Mouse (Mus musculus) forebrain, embryonic 10.5 days (tissue): ENCODE data around the gene Lrg1. TPM values are rescaled to one million over a fixed set of nuclear protein-coding genes. Genes with fewer than 3 reads are reported as not detected.
A peak's percentile ranks its signal among the peaks of the same experiment; 100 is the strongest.

Experiments used
- DNase-seq: peaks from one replicate; pipeline ENCODE4 v3.0.0-alpha.2; 2017; ENCODE audit warnings: low spot score; ENCODE audit errors: extremely low spot score
- H3K27ac ChIP-seq: fragments of 300-500 bp; sonication (generic); 2 replicates; pipeline ENCODE4 v1.5.1; 2016; ENCODE audit warnings: mild to moderate bottlenecking
- H3K27me3 ChIP-seq: fragments of 300-500 bp; sonication (generic); 2 replicates; pipeline ENCODE4 v1.6.1; 2016; ENCODE audit warnings: mild to moderate bottlenecking; ENCODE audit not compliant: poor library complexity, severe bottlenecking
- H3K36me3 ChIP-seq: fragments of 300-500 bp; sonication (generic); replicated peaks from 2 replicates; pipeline ENCODE4 v1.6.1; 2016; ENCODE audit warnings: mild to moderate bottlenecking, moderate library complexity
- H3K4me1 ChIP-seq: fragments of 300-500 bp; sonication (generic); 2 replicates; pipeline ENCODE4 v1.6.1; 2016
- H3K4me3 ChIP-seq: fragments of 300-500 bp; sonication (generic); 2 replicates; pipeline ENCODE4 v1.5.1; 2016; ENCODE audit warnings: mild to moderate bottlenecking, moderate library complexity
- H3K9me3 ChIP-seq: fragments of 300-500 bp; sonication (generic); 2 replicates; pipeline ENCODE4 v1.6.1; 2016; ENCODE audit warnings: mild to moderate bottlenecking, moderate library complexity
- WGBS: fragments of 180-500 bp; shearing (Covaris S2); methylation state at CpG from one replicate; pipeline ENCODE4 v1.1.7; 2016; 5-methylcytosine and 5-hydroxymethylcytosine counted together
- polyA plus RNA-seq: library from polyadenylated mRNA; unstranded; fragments of >200 nt; fragmentation: Nextera tagmentation; extraction: Ambion mirVana; gene quantifications from 2 replicates; pipeline ENCODE4 v1.2.1, GENCODE M21; 2016

Gene Lrg1
- polyA plus RNA-seq, 1 experiment from 2014 or later = not detected

- H3K36me3 ChIP-seq = no peaks in the 10 kb centered on the region
- no peak overlapping the region for H3K4me3 ChIP-seq
- no peak for DNase-seq
- H3K9me3 ChIP-seq = no peaks in the 10 kb centered on the region
- peaks cover 97% of the 10 kb centered on the region for H3K27me3 ChIP-seq
- no peak overlapping the region for H3K27ac ChIP-seq
- whole genome bisulfite sequencing = 72% methylated on average over 12 of the region's 12 CpGs
- H3K4me1 ChIP-seq = peaks cover 24% of the 10 kb centered on the region
Observed at GRCm38 (mm10) chr17:56147420-56147819, 25.6 kb upstream of the Lrg1 start.

GRCm38 (mm10) chr17:56146131-56146530 lies 24.3 kb upstream of the Lrg1 start:
- WGBS = 20% methylated on average over 9 of the region's 9 CpGs
- Histone ChIP-seq H3K9me3 (no peaks in the 10 kb centered on the region), H3K27me3 (peaks cover 100% of the 10 kb centered on the region), H3K4me3 (no peak overlapping the region), H3K36me3 (no peaks in the 10 kb centered on the region), H3K27ac (no peak overlapping the region), H3K4me1 (peaks cover 37% of the 10 kb centered on the region)
- DNase-seq = no peak

DNA sequence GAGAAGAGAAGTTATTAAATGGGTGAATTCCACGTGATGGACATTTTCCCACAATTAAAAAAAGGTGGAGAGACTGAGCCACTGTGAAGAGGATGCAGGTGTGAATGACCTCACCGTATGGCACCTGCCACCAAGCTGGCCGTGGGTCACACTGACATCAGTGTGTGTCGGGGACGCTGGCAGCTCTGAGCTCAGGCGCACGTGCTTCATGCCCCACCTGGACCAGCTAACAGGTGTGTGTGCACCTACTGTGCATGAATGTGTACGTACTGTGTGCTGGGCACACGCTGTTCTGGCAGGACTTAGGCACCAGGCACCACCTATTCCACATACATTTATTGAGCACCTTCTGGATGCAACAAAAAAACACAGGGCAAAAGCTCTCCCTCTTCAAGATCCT lies 22.7 kb upstream of the Lrg1 start:
- no peaks in the 10 kb centered on the region for H3K9me3 ChIP-seq
- DNase-seq = no peak
- H3K27me3 ChIP-seq = peaks cover 100% of the 10 kb centered on the region
- no peak overlapping the region for H3K4me3 ChIP-seq
- H3K36me3 ChIP-seq = no peaks in the 10 kb centered on the region
- 83% methylated on average over 9 of the region's 9 CpGs for WGBS
- H3K4me1 ChIP-seq = peaks cover 50% of the 10 kb centered on the region
- no peak overlapping the region for H3K27ac ChIP-seq

GRCm38 (mm10) chr17:56141702-56142605 lies 20.2 kb upstream of the Lrg1 start:
- peak; percentile 67 for DNase-seq
- Histone ChIP-seq H3K9me3 (no peaks in the 10 kb centered on the region), H3K4me1 (peaks cover 57% of the 10 kb centered on the region), H3K4me3 (peak overlapping the region; percentile 54), H3K27ac (peak overlapping the region; percentile 76), H3K27me3 (peaks cover 100% of the 10 kb centered on the region), H3K36me3 (no peaks in the 10 kb centered on the region)
- 1% methylated on average over 47 of the region's 47 CpGs for WGBS

DNA sequence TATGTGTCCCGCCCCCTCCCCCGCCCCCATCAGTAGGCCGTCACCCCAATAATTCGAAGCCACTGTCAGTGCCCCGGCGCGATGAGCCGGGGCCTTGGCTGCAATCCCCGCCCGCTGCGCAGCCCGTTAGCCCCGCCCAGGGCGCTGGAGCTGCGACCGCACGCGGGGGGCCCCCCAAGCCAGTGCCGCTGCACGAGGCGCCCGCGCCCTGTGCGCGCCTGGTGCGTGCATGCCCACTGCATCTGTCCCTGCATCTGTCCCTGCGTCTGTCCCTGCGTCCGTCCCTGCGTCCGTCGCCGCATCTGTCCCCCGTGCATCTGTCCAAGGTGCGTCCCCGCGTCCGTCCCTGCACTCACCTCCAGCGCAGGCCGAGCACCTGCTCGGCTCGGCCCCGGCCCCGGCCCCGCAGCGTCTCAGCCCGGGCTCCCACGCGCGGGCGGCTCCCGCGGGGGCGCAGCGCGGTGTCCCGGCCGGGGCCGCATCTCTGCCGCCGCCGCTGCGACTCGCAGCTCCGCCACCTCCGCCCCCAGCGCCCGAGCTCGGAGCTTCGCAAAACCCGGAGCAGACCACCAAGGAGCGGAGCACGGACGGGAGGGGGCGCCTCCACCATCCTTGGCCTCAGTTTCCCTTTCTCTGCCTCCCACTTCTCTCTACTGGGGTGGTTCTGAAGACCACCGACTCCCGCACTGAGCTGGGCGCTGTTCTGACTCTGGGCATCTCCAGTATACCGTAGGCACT lies 18.2 kb upstream of the Lrg1 start, which contains the start of gene Sema6b:
TSS of gene Sema6b (minus strand) at position 486 of the 738 bp plus-strand sequence.
- H3K27me3 ChIP-seq = peaks cover 99% of the 10 kb centered on the region

DNA sequence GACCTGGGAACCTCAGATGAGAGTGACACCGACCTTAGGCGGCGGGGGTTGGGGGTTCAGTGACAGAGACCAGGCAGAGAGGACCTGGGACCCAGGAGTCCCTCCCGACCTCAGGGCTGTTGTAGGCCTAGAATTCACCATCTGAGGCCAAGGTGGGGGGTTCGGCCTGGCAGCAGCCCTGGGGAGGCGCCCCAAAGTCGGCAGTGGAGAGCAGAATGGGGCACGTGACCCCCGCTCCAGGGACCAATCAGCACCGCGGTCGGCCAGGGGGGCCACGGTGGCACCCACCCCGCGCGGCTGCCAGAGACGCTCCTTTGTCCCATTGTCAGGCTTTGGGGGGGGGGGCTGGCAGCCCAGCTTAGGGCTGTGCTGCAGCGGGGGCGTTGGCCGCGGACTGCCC lies 17.6 kb upstream of the Lrg1 start:
- H3K9me3 ChIP-seq = no peaks in the 10 kb centered on the region
- H3K36me3 ChIP-seq = no peaks in the 10 kb centered on the region
- H3K4me1 ChIP-seq = peaks cover 64% of the 10 kb centered on the region
- WGBS = 5% methylated on average over 17 of the region's 21 CpGs
- H3K27me3 ChIP-seq = peaks cover 93% of the 10 kb centered on the region
- peak overlapping the region; percentile 80 for H3K4me3 ChIP-seq
- no peak for DNase-seq
- H3K27ac ChIP-seq = peak overlapping the region; percentile 68

More for the DNA sequence above, 18.2 kb upstream of the Lrg1 start, which contains the start of gene Sema6b:
- Histone ChIP-seq H3K27ac (peak within 1 kb of the TSS; percentile 68), H3K9me3 (no peaks in the 10 kb centered on the region), H3K36me3 (no peaks in the 10 kb centered on the region), H3K4me3 (peak within 1 kb of the TSS; percentile 80), H3K4me1 (peaks cover 60% of the 10 kb centered on the region)
- 1% methylated on average over 79 of the region's 79 CpGs for WGBS
- DNase-seq = peak; percentile 67

DNA sequence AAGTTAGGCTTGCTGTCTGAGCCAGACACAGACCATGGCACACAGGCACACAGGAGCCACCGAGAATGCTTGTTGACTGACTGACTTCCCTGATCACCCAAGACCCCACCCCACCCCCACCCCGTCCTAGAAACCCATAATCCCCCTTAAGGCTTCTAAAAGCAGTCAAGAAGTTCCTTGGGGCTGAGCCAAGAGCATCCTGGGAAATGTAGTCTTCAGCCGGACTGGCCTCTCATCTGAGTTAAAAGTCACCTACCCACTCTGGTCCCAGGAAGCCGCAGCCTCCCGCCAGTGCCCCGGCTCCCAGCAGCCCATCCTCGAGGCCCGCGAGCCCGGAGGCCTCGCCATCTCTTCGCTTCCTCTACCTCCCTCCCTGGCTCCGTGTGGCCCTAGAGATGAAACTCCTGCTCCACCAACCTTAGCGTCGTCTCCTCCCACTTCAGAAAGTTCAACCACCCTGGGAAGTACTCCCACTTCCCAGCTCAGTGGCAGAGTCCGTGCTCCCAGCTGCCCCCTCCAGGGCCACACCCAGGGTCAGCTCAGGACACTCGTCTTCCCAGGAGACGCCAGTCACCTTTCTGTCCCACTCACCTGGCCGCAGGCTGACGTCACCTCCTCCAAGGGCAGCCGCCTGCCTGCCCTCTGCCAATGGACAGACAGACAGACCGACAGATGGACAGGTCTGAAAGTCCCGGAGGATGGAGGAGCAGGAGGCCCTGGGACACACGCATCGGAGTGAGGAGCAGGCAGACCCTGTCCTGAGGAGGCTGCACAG lies 16.2 kb upstream of the Lrg1 start:
- DNase-seq = no peak
- 10% methylated on average over 25 of the region's 25 CpGs for WGBS
- Histone ChIP-seq H3K4me3 (0 out of 2 replicates have a peak overlapping the region, but pooled peaks have one; percentile 6), H3K36me3 (no peaks in the 10 kb centered on the region), H3K27ac (no peak overlapping the region), H3K4me1 (peaks cover 75% of the 10 kb centered on the region), H3K9me3 (no peaks in the 10 kb centered on the region), H3K27me3 (peaks cover 79% of the 10 kb centered on the region)

DNA sequence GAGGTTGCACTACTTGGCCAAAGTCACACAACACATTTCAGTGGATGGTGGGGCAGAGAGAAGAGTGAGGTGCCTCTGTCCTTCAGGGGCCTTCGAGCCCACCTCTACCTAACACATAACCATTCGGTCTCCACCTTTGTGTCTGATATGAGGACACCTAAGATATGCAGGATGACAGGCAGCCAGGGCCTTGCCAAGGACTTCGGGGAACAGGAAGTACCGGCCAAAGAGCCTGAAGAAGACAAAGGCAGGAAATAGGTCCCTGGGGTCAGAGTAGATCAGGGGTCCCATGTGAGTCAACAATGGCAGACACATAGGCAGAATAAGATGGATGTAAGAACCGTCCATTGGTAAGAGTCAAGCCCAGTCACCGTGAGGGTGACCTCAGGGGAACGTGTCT lies 14.8 kb upstream of the Lrg1 start:
- no peak for DNase-seq
- Histone ChIP-seq H3K9me3 (0 out of 2 replicates have a peak, but pooled peaks cover under 1% of the 10 kb centered on the region), H3K4me1 (peaks cover 65% of the 10 kb centered on the region), H3K27me3 (peaks cover 65% of the 10 kb centered on the region), H3K4me3 (no peak overlapping the region), H3K36me3 (no peaks in the 10 kb centered on the region), H3K27ac (no peak overlapping the region)
- WGBS = 92% methylated on average over 7 of the region's 7 CpGs

DNA sequence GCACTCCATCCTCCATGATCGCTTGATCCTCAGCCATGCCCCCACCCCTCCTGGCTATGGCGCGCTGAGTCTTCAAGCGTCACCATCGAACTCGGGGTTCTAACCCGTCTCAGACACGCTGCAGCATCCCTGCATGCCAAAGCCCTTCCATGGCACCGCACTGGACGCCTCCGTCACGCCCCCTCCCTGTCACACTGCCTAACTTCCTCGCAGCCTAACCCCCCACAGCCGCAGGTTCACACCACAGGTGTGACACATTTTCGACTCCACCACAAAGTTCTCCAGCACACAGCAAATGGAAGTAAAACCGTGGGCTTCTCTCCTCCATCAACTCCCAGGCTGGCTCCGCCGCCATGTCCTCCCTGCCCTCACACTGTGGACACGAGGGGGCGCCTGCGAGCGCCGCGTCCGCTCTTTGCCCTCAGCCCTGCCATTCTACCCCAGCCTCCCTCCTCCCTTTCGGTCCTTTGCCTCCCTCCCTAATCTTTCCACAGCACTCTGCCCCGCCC lies 12.7 kb upstream of the Lrg1 start:
- peak overlapping the region; percentile 44 for H3K4me3 ChIP-seq
- 1% methylated on average over 27 of the region's 27 CpGs for WGBS
- peak; percentile 64 for DNase-seq
- H3K9me3 ChIP-seq = 0 out of 2 replicates have a peak, but pooled peaks cover 9% of the 10 kb centered on the region
- H3K27me3 ChIP-seq = peaks cover 44% of the 10 kb centered on the region
- H3K36me3 ChIP-seq = no peaks in the 10 kb centered on the region
- H3K27ac ChIP-seq = peak overlapping the region; percentile 3; the same call in 1 of the 2 replicates
- H3K4me1 ChIP-seq = peaks cover 46% of the 10 kb centered on the region

DNA sequence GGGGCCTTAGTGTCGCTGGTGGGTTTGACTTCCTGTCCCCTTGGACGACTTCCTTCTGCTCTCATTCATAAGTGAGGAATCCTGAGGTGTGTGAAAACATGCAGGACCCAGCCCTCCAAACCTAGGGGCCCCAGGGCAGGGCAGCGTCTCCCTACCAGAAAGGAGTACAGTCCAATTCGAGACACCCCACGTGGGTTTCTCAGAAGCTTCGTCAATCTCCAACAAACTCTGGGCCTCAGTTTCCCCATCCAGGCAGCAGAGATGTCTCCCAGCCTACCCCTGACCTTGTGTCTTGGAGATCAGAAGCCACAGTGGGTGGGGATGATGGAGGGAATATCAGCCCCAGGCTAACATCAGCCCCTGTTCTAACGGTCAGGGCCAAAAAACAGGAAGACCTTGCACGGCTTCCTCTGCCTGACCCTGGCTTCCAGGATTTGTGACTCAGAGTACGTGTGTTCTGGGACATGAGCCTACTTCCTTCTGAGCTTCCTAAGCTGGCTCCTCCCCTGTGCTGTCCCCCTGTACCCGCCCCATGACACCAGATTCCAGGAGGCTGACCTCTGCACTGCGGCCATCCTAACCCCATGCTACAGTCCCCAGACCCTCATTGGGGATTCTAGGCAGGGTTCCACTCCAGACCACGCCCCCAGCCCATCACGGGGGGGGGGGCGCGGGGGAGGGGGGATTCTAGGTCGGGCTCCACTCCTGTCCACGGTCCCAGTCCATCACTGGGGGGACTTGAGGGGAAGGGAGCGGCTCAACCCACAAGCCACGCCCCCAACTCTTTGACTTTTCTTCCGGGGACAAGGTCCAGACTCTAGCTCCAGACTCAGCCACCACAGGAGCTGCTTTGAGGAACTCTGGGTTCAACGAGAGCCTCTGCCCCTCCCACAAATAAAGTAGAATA lies 11.9 kb upstream of the Lrg1 start:
- WGBS = 16% methylated on average over 20 of the region's 21 CpGs
- H3K4me1 ChIP-seq = peaks cover 39% of the 10 kb centered on the region
- H3K4me3 ChIP-seq = peak overlapping the region; percentile 44
- no peak for DNase-seq
- 0 out of 2 replicates have a peak, but pooled peaks cover 9% of the 10 kb centered on the region for H3K9me3 ChIP-seq
- peak overlapping the region; percentile 45; the same call in 1 of the 2 replicates for H3K27ac ChIP-seq
- no peaks in the 10 kb centered on the region for H3K36me3 ChIP-seq
- peaks cover 36% of the 10 kb centered on the region for H3K27me3 ChIP-seq

DNA sequence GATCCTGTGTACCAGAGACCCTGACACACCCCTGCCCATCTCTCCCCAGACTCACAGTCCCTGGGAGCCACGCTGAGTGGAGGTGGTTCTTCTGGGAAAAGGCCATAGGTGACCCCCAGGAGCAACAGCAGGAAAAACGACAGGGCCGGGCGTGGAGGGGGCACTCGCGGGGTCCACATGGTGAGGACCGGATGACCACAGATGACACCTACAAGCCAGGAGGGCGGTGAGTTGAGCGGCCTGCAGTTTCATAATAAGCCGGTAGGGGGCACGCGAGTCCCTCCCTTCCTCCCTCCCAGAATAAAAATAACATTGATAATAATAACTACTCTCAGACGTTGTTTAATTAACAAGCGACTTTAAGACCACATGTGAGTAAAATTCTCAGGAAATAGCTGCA lies 10.9 kb upstream of the Lrg1 start:
- H3K27ac ChIP-seq = no peak overlapping the region
- H3K27me3 ChIP-seq = peaks cover 26% of the 10 kb centered on the region
- peak; percentile 61 for DNase-seq
- 6% methylated on average over 14 of the region's 14 CpGs for WGBS
- peaks cover 28% of the 10 kb centered on the region for H3K4me1 ChIP-seq
- H3K4me3 ChIP-seq = no peak overlapping the region
- H3K9me3 ChIP-seq = 0 out of 2 replicates have a peak, but pooled peaks cover 9% of the 10 kb centered on the region
- H3K36me3 ChIP-seq = no peaks in the 10 kb centered on the region
